Mouse (Mus musculus) layer of hippocampus, postnatal 10 days (tissue): ENCODE measurements around the gene Mob3b. TPM values are rescaled to one million over a fixed set of nuclear protein-coding genes. Genes with fewer than 3 reads are reported as not detected.
"Not testable (repeated sequence)": the region's sequence is repeated elsewhere in the genome, so short reads cannot be mapped to it uniquely, and the experiment has no call there.

Experiments
- DNase-seq, 2 experiments: peaks; one replicate each; pipeline ENCODE4 v3.0.0; 2021; ENCODE audit warnings: low spot score in 2 of 2
- total RNA-seq, 2 experiments: library from RNA; stranded (reverse); gene quantifications; 2 replicates each; pipeline ENCODE4 v1.2.3; 2021

The Mob3b gene
- total RNA-seq, 2 experiments from 2014 or later, result 4.4 to 6.1 TPM

GRCm38 (mm10) chr4:34976916-34977702, 180.2 kb downstream of the Mob3b start:
- no peak for DNase-seq

GRCm38 (mm10) chr4:34976331-34976778, 180.9 kb downstream of the Mob3b start:
- peak in 1 of 2 experiments; percentile 51 for DNase-seq

- DNase-seq, result no peak
Observed at GRCm38 (mm10) chr4:34974795-34975194, 182.5 kb downstream of the Mob3b start.

GRCm38 (mm10) chr4:34967541-34967940, 189.7 kb downstream of the Mob3b start:
- no peak for DNase-seq

GRCm38 (mm10) chr4:34966336-34966957, 190.8 kb downstream of the Mob3b start:
- DNase-seq, result no peak

GRCm38 (mm10) chr4:34964906-34965305, 192.4 kb downstream of the Mob3b start:
- DNase-seq, result no peak

GRCm38 (mm10) chr4:34963999-34964398, 193.3 kb downstream of the Mob3b start:
- no peak for DNase-seq

GRCm38 (mm10) chr4:34960781-34961560, 196.3 kb downstream of the Mob3b start:
- no peak for DNase-seq

- no peak for DNase-seq
Observed at GRCm38 (mm10) chr4:34959477-34959876, 197.8 kb downstream of the Mob3b start.

- peak; percentile 53 to 66 for DNase-seq
Observed at GRCm38 (mm10) chr4:34958155-34959028, 198.9 kb downstream of the Mob3b start.

- no peak for DNase-seq
Observed at GRCm38 (mm10) chr4:34953716-34954115, 203.6 kb downstream of the Mob3b start.

GRCm38 (mm10) chr4:34947181-34947580, 210.1 kb downstream of the Mob3b start:
- DNase-seq, result no peak

GRCm38 (mm10) chr4:34941046-34941445, 216.2 kb downstream of the Mob3b start:
- DNase-seq, result no peak

GRCm38 (mm10) chr4:34928386-34928785, 228.9 kb downstream of the Mob3b start:
- not testable (repeated sequence) for DNase-seq

GRCm38 (mm10) chr4:34922177-34922870, 235.0 kb downstream of the Mob3b start:
- peak; percentile 46 to 70 for DNase-seq

GRCm38 (mm10) chr4:34917400-34917799, 239.9 kb downstream of the Mob3b start:
- DNase-seq, result no peak

- DNase-seq, result no peak
Observed at GRCm38 (mm10) chr4:34912171-34912570, 245.1 kb downstream of the Mob3b start.

- DNase-seq, result no peak
Observed at GRCm38 (mm10) chr4:34911401-34911800, 245.9 kb downstream of the Mob3b start.

GRCm38 (mm10) chr4:34908127-34908526, 249.2 kb downstream of the Mob3b start:
- DNase-seq, result no peak

- no peak for DNase-seq
Observed at GRCm38 (mm10) chr4:34907026-34907425, 250.3 kb downstream of the Mob3b start.
